Mouse (Mus musculus): ENCODE data around the gene Fbxl3. TPM values are rescaled to one million over a fixed set of nuclear protein-coding genes. Genes with fewer than 3 reads are reported as not detected.

Fbxl3 gene
- total and polyA plus RNA-seq, 3 experiments, result 12.0 to 101 (median 50.8) TPM

- no peaks in the 10 kb centered on the region for H3K9me3 ChIP-seq (replicated peaks)
- H3K4me3 ChIP-seq (ENCODE audit: low read depth, low read length), result peak overlapping the region; percentile 80
- H3K27me3 ChIP-seq (ENCODE audit: insufficient read depth, low read length), result no peaks in the 10 kb centered on the region
- H3K4me1 ChIP-seq (ENCODE audit: insufficient read depth, low read depth, low read length), result peaks cover 42% of the 10 kb centered on the region
- no peak for DNase-seq (ENCODE audit: low spot score)
- TF ChIP-seq POLR2AphosphoS5 (IDR thresholded peaks at IDR 0.05; ENCODE audit: insufficient replicate concordance, low read depth, low read length), result no peak
- TF ChIP-seq TAL1 (conservative IDR thresholded peaks at IDR 0.05; ENCODE audit: low read depth, low read length), result no peak
- TF ChIP-seq GATA1 (IDR thresholded peaks at IDR 0.05; ENCODE audit: borderline replicate concordance, low read length), result no peak
- peak; percentile 4 for ATAC-seq (ENCODE audit: extremely low read depth, insufficient number of reproducible peaks, low FRiP score, poor library complexity, severe bottlenecking)
- H3K36me3 ChIP-seq (replicated peaks), result peaks cover 26% of the 10 kb centered on the region
Observed at GRCm38 (mm10) chr14:103069465-103069863, 29.9 kb downstream of the Fbxl3 start.

DNA sequence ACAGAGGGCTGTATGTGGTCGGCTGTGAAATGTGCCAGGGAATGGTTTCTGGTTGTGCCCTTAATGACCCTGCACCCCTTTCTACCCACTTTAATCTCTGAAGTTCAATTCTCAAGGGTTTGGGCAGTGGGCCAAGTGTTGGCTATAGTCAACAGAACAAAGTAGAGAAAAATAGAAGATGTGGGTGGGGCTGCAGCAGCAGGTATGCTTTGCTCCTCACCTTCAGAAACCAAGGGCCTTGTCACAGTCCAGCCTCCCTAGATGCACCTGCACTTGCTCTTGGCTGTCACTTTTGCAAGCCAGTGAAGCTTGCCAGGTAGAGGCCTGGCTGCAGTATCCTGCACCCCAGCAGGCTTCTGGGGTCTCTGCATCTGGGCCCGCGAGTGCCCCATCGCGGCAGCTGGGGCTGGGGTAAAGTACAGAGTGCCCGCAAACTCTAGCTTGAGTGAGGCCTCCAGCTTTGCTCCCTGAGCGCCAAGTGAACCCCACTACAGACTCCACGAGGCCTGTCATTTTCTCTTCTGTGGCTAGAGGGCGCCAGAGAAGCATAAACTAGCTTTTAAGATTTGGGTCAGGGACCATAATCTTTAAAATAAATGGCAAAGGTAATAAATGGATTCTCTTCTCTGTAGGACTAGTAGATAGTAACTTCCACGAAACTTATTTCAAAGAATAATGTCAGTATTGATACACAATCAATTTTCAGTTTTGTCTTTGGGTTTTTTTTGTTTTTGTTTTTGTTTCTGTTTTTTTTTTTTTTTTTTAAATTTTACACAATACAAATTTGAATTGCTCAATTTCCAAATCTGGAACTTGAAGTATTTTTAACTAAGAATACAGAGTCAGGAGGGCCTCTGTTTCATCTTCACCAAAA is 33.8 kb downstream of the Fbxl3 start:
- TF ChIP-seq TAL1 (conservative IDR thresholded peaks at IDR 0.05; ENCODE audit: low read depth, low read length) (no peak), CTCF (IDR thresholded peaks at IDR 0.05; ENCODE audit: low read depth, low read length) (peak; percentile 82)

GRCm38 (mm10) chr14:103059495-103059894 is 39.9 kb downstream of the Fbxl3 start:
- DNase-seq (ENCODE audit: low spot score) (no peak), ATAC-seq (ENCODE audit: extremely low read depth, insufficient number of reproducible peaks, low FRiP score, poor library complexity, severe bottlenecking) (no peak)
- Histone ChIP-seq H3K9me3 (replicated peaks) (peaks cover 2% of the 10 kb centered on the region; the same call in 1 of the 2 replicates), H3K4me3 (ENCODE audit: low read depth, low read length) (no peak overlapping the region), H3K36me3 (replicated peaks) (no peaks in the 10 kb centered on the region), H3K27me3 (ENCODE audit: insufficient read depth, low read length) (peaks cover 4% of the 10 kb centered on the region), H3K4me1 (ENCODE audit: insufficient read depth, low read depth, low read length) (peaks cover 2% of the 10 kb centered on the region)
- TF ChIP-seq TAL1 (conservative IDR thresholded peaks at IDR 0.05; ENCODE audit: low read depth, low read length) (no peak), CTCF (IDR thresholded peaks at IDR 0.05; ENCODE audit: low read depth, low read length) (no peak), GATA1 (IDR thresholded peaks at IDR 0.05; ENCODE audit: borderline replicate concordance, low read length) (no peak), GATA2 (IDR thresholded peaks at IDR 0.05; ENCODE audit: borderline replicate concordance, low read depth, low read length) (no peak), POLR2AphosphoS5 (IDR thresholded peaks at IDR 0.05; ENCODE audit: insufficient replicate concordance, low read depth, low read length) (no peak)

More for the DNA sequence above, 33.8 kb downstream of the Fbxl3 start:
- Histone ChIP-seq H3K4me1 (ENCODE audit: insufficient read depth, low read depth, low read length) (peaks cover 19% of the 10 kb centered on the region), H3K9me3 (replicated peaks) (0 out of 2 replicates have a peak, but pooled peaks cover 1% of the 10 kb centered on the region), H3K27me3 (ENCODE audit: insufficient read depth, low read length) (no peaks in the 10 kb centered on the region), H3K36me3 (replicated peaks) (no peaks in the 10 kb centered on the region), H3K4me3 (ENCODE audit: low read depth, low read length) (no peak overlapping the region; the same call in 1 of the 2 replicates)
- ATAC-seq (ENCODE audit: extremely low read depth, insufficient number of reproducible peaks, low FRiP score, poor library complexity, severe bottlenecking), result peak; percentile 31
- peak; percentile 64 for DNase-seq (ENCODE audit: low spot score)

DNA sequence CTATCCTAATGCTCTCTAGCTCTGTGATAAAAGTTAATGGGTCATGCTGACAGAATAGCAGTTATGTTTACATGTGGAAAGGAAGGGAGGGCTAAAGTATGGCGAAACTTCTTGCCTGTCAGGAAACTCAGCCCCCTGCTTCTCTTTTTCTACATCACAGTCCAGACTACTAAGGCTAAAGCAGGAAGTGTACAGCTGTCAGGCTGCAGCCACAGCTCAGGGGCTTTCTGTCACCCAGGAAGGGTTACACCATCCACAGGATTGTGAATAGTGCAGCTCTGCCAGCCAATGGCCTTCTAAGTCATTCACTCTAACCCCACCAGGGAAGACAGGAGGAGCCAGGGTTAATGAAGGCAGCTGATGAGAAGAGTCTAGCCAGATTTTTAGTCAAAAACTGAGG is 40.4 kb downstream of the Fbxl3 start:
- peaks cover 2% of the 10 kb centered on the region; the same call in 1 of the 2 replicates for H3K9me3 ChIP-seq (replicated peaks)
- peaks cover 2% of the 10 kb centered on the region for H3K4me1 ChIP-seq (ENCODE audit: insufficient read depth, low read depth, low read length)
- H3K36me3 ChIP-seq (replicated peaks), result no peaks in the 10 kb centered on the region
- DNase-seq (ENCODE audit: low spot score), result no peak
- TF ChIP-seq POLR2AphosphoS5 (IDR thresholded peaks at IDR 0.05; ENCODE audit: insufficient replicate concordance, low read depth, low read length), result no peak
- no peak for TF ChIP-seq GATA1 (IDR thresholded peaks at IDR 0.05; ENCODE audit: borderline replicate concordance, low read length)
- TF ChIP-seq TAL1 (conservative IDR thresholded peaks at IDR 0.05; ENCODE audit: low read depth, low read length), result no peak
- TF ChIP-seq CTCF (IDR thresholded peaks at IDR 0.05; ENCODE audit: low read depth, low read length), result no peak
- TF ChIP-seq GATA2 (IDR thresholded peaks at IDR 0.05; ENCODE audit: borderline replicate concordance, low read depth, low read length), result no peak
- H3K27me3 ChIP-seq (ENCODE audit: insufficient read depth, low read length), result peaks cover 4% of the 10 kb centered on the region
- no peak overlapping the region for H3K4me3 ChIP-seq (ENCODE audit: low read depth, low read length)
- no peak; the same call in 1 of the 2 replicates for ATAC-seq (ENCODE audit: extremely low read depth, insufficient number of reproducible peaks, low FRiP score, poor library complexity, severe bottlenecking)

DNA sequence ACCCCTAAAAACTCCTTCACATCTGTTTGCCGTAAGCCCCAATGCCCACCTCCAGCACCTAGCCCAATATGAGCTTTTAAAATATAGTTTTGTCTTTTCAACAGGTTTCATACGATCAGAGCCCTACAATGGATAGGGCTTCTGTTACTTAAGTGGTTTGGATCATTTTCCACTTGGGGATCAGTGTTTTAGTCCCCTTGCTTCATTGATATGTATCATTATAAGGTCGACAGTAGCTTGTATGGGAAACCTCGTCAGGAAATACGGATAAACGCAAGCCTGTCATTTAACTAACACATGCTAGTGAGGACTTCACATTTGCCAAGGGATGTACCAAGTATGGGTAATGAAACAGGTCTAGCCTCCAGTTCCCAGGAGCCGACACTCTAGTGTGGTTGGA is 42.8 kb downstream of the Fbxl3 start:
- no peak for TF ChIP-seq TAL1 (conservative IDR thresholded peaks at IDR 0.05; ENCODE audit: low read depth, low read length)
- TF ChIP-seq POLR2AphosphoS5 (IDR thresholded peaks at IDR 0.05; ENCODE audit: insufficient replicate concordance, low read depth, low read length), result no peak
- no peak for TF ChIP-seq GATA1 (IDR thresholded peaks at IDR 0.05; ENCODE audit: borderline replicate concordance, low read length)
- TF ChIP-seq CTCF (IDR thresholded peaks at IDR 0.05; ENCODE audit: low read depth, low read length), result no peak
- TF ChIP-seq GATA2 (IDR thresholded peaks at IDR 0.05; ENCODE audit: borderline replicate concordance, low read depth, low read length), result no peak
- H3K9me3 ChIP-seq (replicated peaks), result peaks cover 2% of the 10 kb centered on the region; the same call in 1 of the 2 replicates

DNA sequence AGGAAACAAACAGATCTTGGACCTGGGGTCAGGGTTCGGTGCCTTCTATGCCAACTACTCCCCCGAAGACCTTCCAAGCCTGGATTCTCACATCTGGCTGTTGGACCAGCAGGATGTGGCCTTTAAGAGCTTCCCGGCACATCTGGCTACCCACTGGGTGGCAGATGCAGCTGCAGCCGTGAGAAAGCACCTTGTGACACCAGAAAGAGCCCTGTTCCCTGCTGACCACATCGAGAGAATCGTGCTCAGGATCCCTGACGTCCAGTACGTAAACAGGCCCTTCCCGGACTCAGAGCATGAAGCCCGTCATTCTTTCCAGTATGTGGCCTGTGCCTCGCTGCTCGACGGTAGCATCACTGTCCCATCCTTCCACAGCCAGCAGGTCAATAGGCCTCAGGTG is 44.6 kb downstream of the Fbxl3 start:
- H3K4me1 ChIP-seq (ENCODE audit: insufficient read depth, low read depth, low read length), result no peaks in the 10 kb centered on the region; the same call in 1 of the 2 replicates
- ATAC-seq (ENCODE audit: extremely low read depth, insufficient number of reproducible peaks, low FRiP score, poor library complexity, severe bottlenecking) (no peak), DNase-seq (ENCODE audit: low spot score) (no peak)
- H3K9me3 ChIP-seq (replicated peaks), result no peaks in the 10 kb centered on the region
- H3K4me3 ChIP-seq (ENCODE audit: low read depth, low read length), result no peak overlapping the region
- H3K27me3 ChIP-seq (ENCODE audit: insufficient read depth, low read length), result peaks cover 4% of the 10 kb centered on the region
- TF ChIP-seq TAL1 (conservative IDR thresholded peaks at IDR 0.05; ENCODE audit: low read depth, low read length) (no peak), GATA1 (IDR thresholded peaks at IDR 0.05; ENCODE audit: borderline replicate concordance, low read length) (no peak), POLR2AphosphoS5 (IDR thresholded peaks at IDR 0.05; ENCODE audit: insufficient replicate concordance, low read depth, low read length) (no peak), GATA2 (IDR thresholded peaks at IDR 0.05; ENCODE audit: borderline replicate concordance, low read depth, low read length) (no peak), CTCF (IDR thresholded peaks at IDR 0.05; ENCODE audit: low read depth, low read length) (no peak)
- no peaks in the 10 kb centered on the region for H3K36me3 ChIP-seq (replicated peaks)

More for the DNA sequence above, 42.8 kb downstream of the Fbxl3 start:
- Histone ChIP-seq H3K27me3 (ENCODE audit: insufficient read depth, low read length) (peaks cover 4% of the 10 kb centered on the region), H3K4me1 (ENCODE audit: insufficient read depth, low read depth, low read length) (no peaks in the 10 kb centered on the region; the same call in 1 of the 2 replicates), H3K36me3 (replicated peaks) (no peaks in the 10 kb centered on the region), H3K4me3 (ENCODE audit: low read depth, low read length) (no peak overlapping the region)
- DNase-seq (ENCODE audit: low spot score) (no peak), ATAC-seq (ENCODE audit: extremely low read depth, insufficient number of reproducible peaks, low FRiP score, poor library complexity, severe bottlenecking) (no peak)

Data from G1E (cell line).